Mouse (Mus musculus) intestine, embryonic 15.5 days (tissue): ENCODE data around the gene Cpsf4l. TPM values are rescaled to one million over a fixed set of nuclear protein-coding genes. Genes with fewer than 3 reads are reported as not detected.

Experiments used
- ATAC-seq: fragments of 200-750 bp; cut with Nextera tagmentation; 2 replicates; pipeline ENCODE4 v1.8.0; 2017; ENCODE audit warnings: moderate TSS enrichment, moderate library complexity
- H3K27ac ChIP-seq: fragments of 300-500 bp; sonication (generic); 2 replicates; pipeline ENCODE4 v1.5.1; 2015; ENCODE audit warnings: mild to moderate bottlenecking, inconsistent platforms
- H3K27me3 ChIP-seq: fragments of 300-500 bp; sonication (generic); replicated peaks from 2 replicates; pipeline ENCODE4 v1.6.1; 2015; ENCODE audit warnings: inconsistent platforms
- H3K36me3 ChIP-seq: fragments of 300-500 bp; sonication (generic); 2 replicates; pipeline ENCODE4 v1.6.1; 2015; ENCODE audit warnings: inconsistent platforms
- H3K4me1 ChIP-seq: fragments of 300-500 bp; sonication (generic); replicated peaks from 2 replicates; pipeline ENCODE4 v1.6.1; 2015; ENCODE audit warnings: inconsistent platforms
- H3K4me2 ChIP-seq: fragments of 300-500 bp; sonication (generic); replicated peaks from 2 replicates; pipeline ENCODE4 v1.6.1; 2015; ENCODE audit warnings: mild to moderate bottlenecking, inconsistent platforms
- H3K4me3 ChIP-seq: fragments of 300-500 bp; sonication (generic); replicated peaks from 2 replicates; pipeline ENCODE4 v1.5.1; 2015; ENCODE audit warnings: inconsistent platforms
- H3K9ac ChIP-seq: fragments of 300-500 bp; sonication (generic); 2 replicates; pipeline ENCODE4 v1.6.1; 2015; ENCODE audit warnings: inconsistent platforms
- H3K9me3 ChIP-seq: fragments of 300-500 bp; sonication (generic); 2 replicates; pipeline ENCODE4 v1.6.1; 2016; ENCODE audit warnings: inconsistent platforms
- WGBS: fragments of 180-500 bp; shearing (Covaris S2); methylation state at CpG from one replicate; pipeline ENCODE4 v1.1.7; 2015; 5-methylcytosine and 5-hydroxymethylcytosine counted together
- polyA plus RNA-seq: library from polyadenylated mRNA; unstranded; fragments of >200 nt; fragmentation: Nextera tagmentation; extraction: Ambion mirVana; gene quantifications from 2 replicates; pipeline ENCODE4 v1.2.1, GENCODE M21; 2015

Gene Cpsf4l
- polyA plus RNA-seq: 0.18 TPM in 1 of 2 replicates, not detected in the other

GRCm38 (mm10) chr11:113709731-113710256 is at the start of gene Cpsf4l:
Cpsf4l (minus strand) TSS chr11:113710017.
- Histone ChIP-seq H3K36me3 (no peaks in the 10 kb centered on the region), H3K9ac (peak within 1 kb of the TSS; percentile 44), H3K27ac (peak within 1 kb of the TSS; percentile 75), H3K4me1 (peaks cover 21% of the 10 kb centered on the region), H3K9me3 (no peaks in the 10 kb centered on the region), H3K27me3 (no peaks in the 10 kb centered on the region), H3K4me3 (no peak within 1 kb of the TSS), H3K4me2 (peak within 1 kb of the TSS; percentile 33; the same call in 1 of the 2 replicates)
- 0 out of 2 replicates have a peak, but pooled peaks have one; percentile 42 for ATAC-seq
- WGBS: 20% methylated on average over 11 of the region's 11 CpGs

- Histone ChIP-seq H3K27ac (no peak overlapping the region), H3K27me3 (no peaks in the 10 kb centered on the region), H3K4me1 (no peaks in the 10 kb centered on the region; the same call in 1 of the 2 replicates), H3K36me3 (no peaks in the 10 kb centered on the region), H3K4me3 (no peak overlapping the region), H3K9ac (no peak overlapping the region), H3K9me3 (no peaks in the 10 kb centered on the region), H3K4me2 (no peak overlapping the region)
- 96% methylated on average over 5 of the region's 5 CpGs for WGBS
- no peak for ATAC-seq
These were observed 49.0 kb upstream of the Cpsf4l start for GRCm38 (mm10) chr11:113758851-113759250.

- no peaks in the 10 kb centered on the region for H3K36me3 ChIP-seq
- no peaks in the 10 kb centered on the region for H3K27me3 ChIP-seq
- ATAC-seq: no peak
- no peak overlapping the region for H3K4me3 ChIP-seq
- H3K27ac ChIP-seq: no peak overlapping the region
- H3K9ac ChIP-seq: no peak overlapping the region
- peaks cover 7% of the 10 kb centered on the region; the same call in 1 of the 2 replicates for H3K4me1 ChIP-seq
- H3K9me3 ChIP-seq: no peaks in the 10 kb centered on the region
- WGBS: 93% methylated on average over 12 of the region's 12 CpGs
- no peak overlapping the region for H3K4me2 ChIP-seq
These were observed 46.8 kb upstream of the Cpsf4l start for GRCm38 (mm10) chr11:113756578-113756977.

GRCm38 (mm10) chr11:113755878-113756277 is 46.1 kb upstream of the Cpsf4l start:
- WGBS: 73% methylated on average over 14 of the region's 14 CpGs
- Histone ChIP-seq H3K4me1 (peaks cover 7% of the 10 kb centered on the region; the same call in 1 of the 2 replicates), H3K9me3 (no peaks in the 10 kb centered on the region), H3K36me3 (no peaks in the 10 kb centered on the region), H3K4me2 (no peak overlapping the region), H3K27me3 (no peaks in the 10 kb centered on the region), H3K9ac (no peak overlapping the region), H3K4me3 (no peak overlapping the region), H3K27ac (no peak overlapping the region)
- ATAC-seq: no peak

- ATAC-seq: no peak
- no peak overlapping the region for H3K27ac ChIP-seq
- WGBS: 56% methylated on average over 9 of the region's 9 CpGs
These were observed 45.0 kb upstream of the Cpsf4l start for GRCm38 (mm10) chr11:113754845-113755244.

GRCm38 (mm10) chr11:113752685-113753430 is 43.0 kb upstream of the Cpsf4l start:
- H3K9ac ChIP-seq: no peak overlapping the region
- peak overlapping the region; percentile 96; the same call in 1 of the 2 replicates for H3K27ac ChIP-seq
- no peaks in the 10 kb centered on the region for H3K27me3 ChIP-seq
- H3K4me2 ChIP-seq: peak overlapping the region; percentile 84
- WGBS: 91% methylated on average over 10 of the region's 10 CpGs
- H3K4me3 ChIP-seq: no peak overlapping the region
- no peaks in the 10 kb centered on the region for H3K9me3 ChIP-seq
- H3K36me3 ChIP-seq: no peaks in the 10 kb centered on the region
- H3K4me1 ChIP-seq: peaks cover 26% of the 10 kb centered on the region
- ATAC-seq: no peak

More at GRCm38 (mm10) chr11:113754845-113755244, 45.0 kb upstream of the Cpsf4l start:
- no peak overlapping the region for H3K9ac ChIP-seq
- H3K4me1 ChIP-seq: peaks cover 9% of the 10 kb centered on the region; the same call in 1 of the 2 replicates
- H3K4me3 ChIP-seq: no peak overlapping the region
- H3K27me3 ChIP-seq: no peaks in the 10 kb centered on the region
- no peaks in the 10 kb centered on the region for H3K9me3 ChIP-seq
- no peak overlapping the region for H3K4me2 ChIP-seq
- no peaks in the 10 kb centered on the region for H3K36me3 ChIP-seq

- peak overlapping the region; percentile 96 for H3K27ac ChIP-seq
- no peaks in the 10 kb centered on the region for H3K36me3 ChIP-seq
- ATAC-seq: peak; percentile 13
- peak overlapping the region; percentile 92 for H3K9ac ChIP-seq
- H3K4me1 ChIP-seq: peaks cover 32% of the 10 kb centered on the region
- H3K4me3 ChIP-seq: peak overlapping the region; percentile 88
- 12% methylated on average over 15 of the region's 15 CpGs for WGBS
- H3K27me3 ChIP-seq: no peaks in the 10 kb centered on the region
- H3K9me3 ChIP-seq: no peaks in the 10 kb centered on the region
- peak overlapping the region; percentile 84 for H3K4me2 ChIP-seq
These were observed 42.4 kb upstream of the Cpsf4l start for GRCm38 (mm10) chr11:113752158-113752661.

GRCm38 (mm10) chr11:113751484-113752084 is 41.8 kb upstream of the Cpsf4l start, which contains the start of gene Cdc42ep4:
Cdc42ep4 (minus strand) TSS chr11:113751881.
- Histone ChIP-seq H3K4me1 (peaks cover 37% of the 10 kb centered on the region), H3K4me3 (peak within 1 kb of the TSS; percentile 88), H3K9me3 (no peaks in the 10 kb centered on the region), H3K36me3 (no peaks in the 10 kb centered on the region), H3K4me2 (peak within 1 kb of the TSS; percentile 84), H3K9ac (peak within 1 kb of the TSS; percentile 92), H3K27ac (peak within 1 kb of the TSS; percentile 96), H3K27me3 (no peaks in the 10 kb centered on the region)
- WGBS: under 1% methylated on average over 44 of the region's 44 CpGs
- ATAC-seq: peak; percentile 78

GRCm38 (mm10) chr11:113750571-113751483 is 41.0 kb upstream of the Cpsf4l start:
- Histone ChIP-seq H3K4me2 (peak overlapping the region; percentile 84), H3K27ac (peak overlapping the region; percentile 96), H3K9ac (peak overlapping the region; percentile 92), H3K4me1 (peaks cover 37% of the 10 kb centered on the region), H3K27me3 (no peaks in the 10 kb centered on the region), H3K4me3 (peak overlapping the region; percentile 88), H3K9me3 (no peaks in the 10 kb centered on the region), H3K36me3 (no peaks in the 10 kb centered on the region)
- peak; percentile 68 for ATAC-seq
- WGBS: 0% methylated on average over 62 of the region's 67 CpGs

- Histone ChIP-seq H3K27ac (peak overlapping the region; percentile 96), H3K4me3 (peak overlapping the region; percentile 88), H3K9ac (peak overlapping the region; percentile 92), H3K27me3 (no peaks in the 10 kb centered on the region), H3K36me3 (no peaks in the 10 kb centered on the region), H3K9me3 (no peaks in the 10 kb centered on the region), H3K4me1 (peaks cover 37% of the 10 kb centered on the region), H3K4me2 (peak overlapping the region; percentile 84)
- WGBS: 2% methylated on average over 9 of the region's 9 CpGs
- ATAC-seq: peak; percentile 70
These were observed 40.0 kb upstream of the Cpsf4l start for GRCm38 (mm10) chr11:113749749-113750351.
